Comparison of ENCODE assay signal across 10 mouse cellular contexts in genomic region chr9:108914491-108914890, GRCm38 (mm10). TPM values are rescaled to one million over a fixed set of nuclear protein-coding genes. Genes with fewer than 3 reads are reported as not detected.
A peak's percentile ranks its signal among the peaks of the same experiment; 100 is the strongest.
DNase-seq lines count a peak whose midpoint lies in the region; ATAC-seq lines count a peak whose summit lies in the region.
"Had no signal": no experiment of that assay in that cellular context is flagged by ENCODE, and none has a peak within 500 bp of the region (broad histone marks: within the 10 kb centered on the region; RNA-seq: fewer than 3 reads in every experiment).

TSS of gene Tmem89 (plus strand) at chr9:108914619.

- DNase-seq in embryonic facial prominence, embryonic 11.5 days (ENCODE audit: low spot score), result no peak
- no peak for DNase-seq in embryonic facial prominence, embryonic 10.5 days (ENCODE audit: low spot score)
- peak; percentile 58 for DNase-seq in adipocyte (ENCODE audit: low spot score)
- DNase-seq in heart, adult 9 months (ENCODE audit: low spot score in 2 of 2), result peak; percentile 68 to 69
- DNase-seq in left cerebral cortex, postnatal 4 days, result peak; percentile 86
- no peak for DNase-seq in lung, postnatal 14 days
- DNase-seq in spleen, postnatal 4 days (ENCODE audit: low spot score in 2 of 2), result no peak

- no peaks in the 10 kb centered on the region for H3K27me3 ChIP-seq in embryonic facial prominence, embryonic 11.5 days (ENCODE audit: control insufficient read depth, insufficient read depth, low read length)
- no peaks in the 10 kb centered on the region for H3K27me3 ChIP-seq in embryonic facial prominence, embryonic 10.5 days (replicated peaks; ENCODE audit: low read depth, poor library complexity, severe bottlenecking)
- H3K27me3 ChIP-seq: limb, embryonic 13.5 days had no signal

- no peak within 1 kb of the TSS for H3K4me3 ChIP-seq in embryonic facial prominence, embryonic 11.5 days (ENCODE audit: low read depth, low read length)
- no peak within 1 kb of the TSS for H3K4me3 ChIP-seq in embryonic facial prominence, embryonic 10.5 days
- H3K4me3 ChIP-seq: limb, embryonic 13.5 days had no signal

- H3K9me3 ChIP-seq in embryonic facial prominence, embryonic 11.5 days (replicated peaks; ENCODE audit: control insufficient read depth, low read length), result no peaks in the 10 kb centered on the region
- H3K9me3 ChIP-seq in embryonic facial prominence, embryonic 10.5 days, result no peaks in the 10 kb centered on the region
- H3K9me3 ChIP-seq: limb, embryonic 13.5 days had no signal

- no peak within 1 kb of the TSS for H3K27ac ChIP-seq in embryonic facial prominence, embryonic 11.5 days (replicated peaks; ENCODE audit: low read depth, low read length)
- no peak within 1 kb of the TSS for H3K27ac ChIP-seq in embryonic facial prominence, embryonic 10.5 days (replicated peaks)
- H3K27ac ChIP-seq: limb, embryonic 13.5 days had no signal

- H3K36me3 ChIP-seq in embryonic facial prominence, embryonic 11.5 days (replicated peaks; ENCODE audit: control insufficient read depth, insufficient read depth, low read depth, low read length), result no peaks in the 10 kb centered on the region
- H3K36me3 ChIP-seq in embryonic facial prominence, embryonic 10.5 days (replicated peaks), result no peaks in the 10 kb centered on the region
- H3K36me3 ChIP-seq: limb, embryonic 13.5 days had no signal

- ATAC-seq in embryonic facial prominence, embryonic 11.5 days (replicated peaks; ENCODE audit: insufficient number of reproducible peaks, low FRiP score, low TSS enrichment, low read depth), result 0 out of 2 replicates have a peak, but pooled peaks have one; percentile 18
- ATAC-seq in megakaryocyte-erythroid progenitor cell, adult 5-6 weeks (replicated peaks; ENCODE audit: low FRiP score, low TSS enrichment, poor library complexity, severe bottlenecking), result no peak

- H3K4me2 ChIP-seq in embryonic facial prominence, embryonic 11.5 days (ENCODE audit: low read depth, low read length), result no peak within 1 kb of the TSS
- H3K4me2 ChIP-seq: limb, embryonic 13.5 days had no signal

- no peaks in the 10 kb centered on the region for H3K4me1 ChIP-seq in embryonic facial prominence, embryonic 11.5 days (ENCODE audit: control insufficient read depth, insufficient read depth, low read length)
- peaks cover 8% of the 10 kb centered on the region; the same call in 1 of the 2 replicates for H3K4me1 ChIP-seq in embryonic facial prominence, embryonic 10.5 days

- 87% methylated on average over 6 of the region's 6 CpGs for WGBS in embryonic facial prominence, embryonic 11.5 days
- WGBS in embryonic facial prominence, embryonic 10.5 days, result 83% methylated on average over 6 of the region's 6 CpGs

- intact Hi-C loops in left cerebral cortex, postnatal 4 days (cut with DNase I), result no loop called here

- no peak within 1 kb of the TSS for H3K9ac ChIP-seq in embryonic facial prominence, embryonic 11.5 days (replicated peaks; ENCODE audit: low read length)
- H3K9ac ChIP-seq: limb, embryonic 13.5 days had no signal

RNA-seq across cellular contexts. Expression of gene Tmem89, which starts in this region (rescaled TPM):
- polyA plus RNA-seq in embryonic facial prominence, embryonic 11.5 days (2014; fragmentation: Nextera tagmentation; extraction: Ambion mirVana), result not detected in 2 replicates
- not detected in 2 replicates for polyA plus RNA-seq in embryonic facial prominence, embryonic 10.5 days (2016; fragmentation: Nextera tagmentation; extraction: Ambion mirVana)
- under 1 TPM in 1 of 2 experiments, not detected in 1; 0.38 TPM for total RNA-seq in left cerebral cortex, postnatal 4 days (2021)
- 2.7 TPM in 1 of 2 replicates, not detected in the other for total RNA-seq in megakaryocyte-erythroid progenitor cell, adult 5-6 weeks (2014; fragmentation: Nextera tagmentation)
- not detected in 2 replicates for total RNA-seq in megakaryocyte-erythroid progenitor cell, adult 5-6 weeks (2017)
- total RNA-seq: gastrocnemius, postnatal 4 days had no signal
- polyA plus RNA-seq: limb, embryonic 13.5 days had no signal

Comparison
In these comparisons a context has a peak if more than half of its experiments do, and no peak if none do; other contexts are left out.
1. Peak in ATAC-seq in embryonic facial prominence, embryonic 11.5 days; RNA of the gene not detected or under 1 TPM.
2. Peak in DNase-seq in left cerebral cortex, postnatal 4 days; RNA of the gene not detected or under 1 TPM.
3. DNase-seq: peak in adipocyte (single experiment) and heart, adult 9 months (2 of 2); none in embryonic facial prominence, embryonic 11.5 days (single experiment), embryonic facial prominence, embryonic 10.5 days (single experiment), lung, postnatal 14 days (single experiment) and spleen, postnatal 4 days (0 of 2).